Mouse (Mus musculus) CD8-positive naive resting alpha-beta T cell, adult 2 months (primary cell): ENCODE measurements around the gene Vamp1.

Experiments used
- DNase-seq, 2 experiments: peaks; one replicate each; pipeline ENCODE4 v3.0.0; 2022; ENCODE audit warnings: low read depth in 2 of 2, low spot score in 2 of 2

The Vamp1 gene

DNA sequence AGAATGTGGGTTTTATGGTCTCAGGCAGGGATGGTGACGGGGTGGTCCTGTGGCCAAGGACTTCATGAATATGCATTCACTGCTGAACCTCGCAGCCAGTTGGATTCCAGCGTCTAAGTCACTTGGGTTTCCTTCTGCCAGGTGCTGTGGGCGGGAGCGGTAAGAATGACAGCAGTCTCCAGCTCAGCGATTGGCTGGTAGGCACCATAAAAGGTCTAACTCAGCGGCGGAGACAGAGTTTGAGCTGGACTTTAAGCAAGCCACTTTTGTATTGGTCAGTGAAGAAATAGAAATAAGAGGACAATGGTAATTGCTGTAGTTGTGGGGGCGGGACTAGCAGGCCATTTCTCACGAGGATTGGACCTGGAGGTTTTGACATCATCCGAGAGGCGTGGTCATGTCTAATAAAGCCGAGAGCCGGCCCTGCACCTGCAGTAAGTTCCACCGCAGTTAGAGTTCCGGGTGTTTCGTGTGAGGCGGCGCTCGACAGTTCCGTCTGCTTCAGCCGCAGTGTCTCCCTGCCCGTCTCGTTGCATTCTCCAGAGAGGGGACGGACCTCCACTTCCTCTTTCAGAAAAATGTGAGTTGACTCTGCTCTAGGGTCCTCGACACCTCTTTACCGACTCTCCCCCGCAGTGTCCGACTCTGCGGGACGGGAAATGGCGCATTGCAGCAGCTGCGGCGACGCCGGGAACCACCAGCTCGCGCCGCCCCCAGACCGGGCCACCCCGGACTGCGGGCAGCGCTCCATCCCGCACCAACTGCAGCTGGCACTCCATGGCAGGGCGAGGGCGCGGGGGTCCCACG lies at the start of gene Vamp1:
Gene Vamp1 (plus strand): TSS at position 404 of the 807 bp plus-strand sequence.
- peak; percentile 81 to 86 for DNase-seq

DNA sequence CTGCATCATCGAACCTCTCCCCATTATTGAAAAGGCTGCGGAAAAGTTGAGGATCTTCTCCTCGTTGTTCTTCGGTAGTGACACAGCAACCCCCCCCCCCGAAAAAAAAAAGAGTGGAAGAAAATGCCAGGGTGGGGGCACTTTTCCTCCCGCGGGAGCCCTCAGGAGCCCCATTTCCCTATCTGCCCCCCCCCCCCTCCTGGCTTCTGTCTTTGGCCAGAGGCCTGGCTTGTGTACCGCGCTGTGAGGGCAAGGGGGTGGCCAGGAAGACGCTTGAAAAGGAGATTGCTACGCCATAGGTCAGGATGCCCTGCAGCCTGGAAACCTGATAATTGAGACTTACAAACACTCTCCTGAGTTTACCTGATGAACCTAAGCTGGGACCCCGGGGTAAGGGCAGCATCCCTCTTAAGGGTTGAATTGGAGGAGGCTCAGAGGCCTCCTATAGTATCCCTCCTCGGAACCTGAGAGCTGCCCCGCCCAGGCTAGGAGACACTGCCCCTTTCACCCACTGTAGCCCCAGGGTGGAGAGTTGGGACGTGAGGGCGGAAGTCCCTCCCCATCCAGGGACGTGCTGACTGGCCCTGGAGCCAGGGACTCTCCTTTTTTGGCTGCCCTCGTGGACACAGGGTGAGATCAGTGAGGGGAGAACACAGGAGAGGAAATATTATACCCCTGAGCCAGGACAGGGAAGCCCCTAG lies 49.1 kb upstream of the Vamp1 start, which contains the start of gene Gapdh:
Gene Gapdh (minus strand): TSS at position 417 of the 701 bp plus-strand sequence.
- DNase-seq: no peak

- no peak for DNase-seq
Measured at GRCm38 (mm10) chr6:125166861-125167650, 48.3 kb upstream of the Vamp1 start.

DNA sequence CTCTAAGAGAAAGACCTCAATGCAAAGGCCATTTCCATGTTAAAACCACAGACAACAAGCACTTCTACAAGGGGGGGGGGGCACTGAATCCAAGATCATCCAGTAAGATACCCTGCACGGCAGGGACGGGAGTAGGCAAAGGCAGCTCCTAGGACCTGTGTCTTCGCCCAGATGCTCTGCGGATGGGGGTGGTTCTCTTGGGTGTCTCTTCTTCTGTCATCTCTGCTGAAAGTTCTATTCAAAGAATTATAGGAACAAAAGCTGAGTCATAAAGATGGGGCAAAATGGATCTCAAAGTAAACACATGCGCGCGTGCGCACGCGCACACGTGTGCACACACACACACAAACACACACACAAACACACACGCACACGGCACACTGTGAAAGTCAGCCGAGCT lies 47.3 kb upstream of the Vamp1 start:
- DNase-seq: no peak

DNA sequence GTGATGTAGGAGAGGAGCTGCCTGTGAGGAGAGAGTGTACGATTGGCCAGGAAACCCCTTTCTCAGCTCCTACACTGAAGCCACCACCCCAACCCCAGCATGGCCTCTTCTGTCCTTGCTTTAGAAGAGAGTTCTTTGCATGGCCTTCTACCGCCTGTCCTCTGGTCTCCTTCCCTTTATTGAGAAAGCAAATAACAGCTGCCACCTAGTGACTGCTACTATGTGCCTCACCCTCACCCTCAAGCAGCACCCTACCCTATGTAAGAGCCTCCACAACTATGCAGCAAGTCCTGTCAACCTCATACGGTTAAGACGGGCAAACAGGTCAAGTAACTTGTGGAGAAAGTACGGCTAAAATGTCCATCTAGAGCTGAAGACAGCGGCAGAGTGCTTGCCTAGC lies 45.2 kb upstream of the Vamp1 start:
- no peak for DNase-seq

GRCm38 (mm10) chr6:125172474-125172873 lies 42.9 kb upstream of the Vamp1 start:
- no peak for DNase-seq

DNA sequence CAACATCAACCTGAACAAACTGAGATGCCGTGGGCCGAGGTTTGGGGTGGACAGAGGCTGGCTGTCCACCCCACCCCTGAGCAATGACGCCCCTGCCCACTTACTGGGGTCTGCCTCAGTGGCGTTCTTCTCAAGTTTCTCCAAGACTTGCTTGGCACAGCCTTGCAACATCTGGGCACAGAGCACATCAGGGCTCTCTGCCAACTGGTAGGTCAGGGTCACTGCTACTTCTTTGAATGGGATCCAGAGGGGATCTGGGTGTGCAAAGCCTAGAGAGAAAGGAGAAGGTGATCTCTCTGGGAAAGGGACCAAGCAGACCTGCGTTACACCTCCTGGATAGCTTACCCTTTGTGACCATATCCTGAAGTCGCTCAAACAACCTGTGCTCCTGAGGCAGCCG lies 42.1 kb upstream of the Vamp1 start:
- DNase-seq: no peak

GRCm38 (mm10) chr6:125175469-125175868 lies 39.9 kb upstream of the Vamp1 start:
- no peak for DNase-seq

DNA sequence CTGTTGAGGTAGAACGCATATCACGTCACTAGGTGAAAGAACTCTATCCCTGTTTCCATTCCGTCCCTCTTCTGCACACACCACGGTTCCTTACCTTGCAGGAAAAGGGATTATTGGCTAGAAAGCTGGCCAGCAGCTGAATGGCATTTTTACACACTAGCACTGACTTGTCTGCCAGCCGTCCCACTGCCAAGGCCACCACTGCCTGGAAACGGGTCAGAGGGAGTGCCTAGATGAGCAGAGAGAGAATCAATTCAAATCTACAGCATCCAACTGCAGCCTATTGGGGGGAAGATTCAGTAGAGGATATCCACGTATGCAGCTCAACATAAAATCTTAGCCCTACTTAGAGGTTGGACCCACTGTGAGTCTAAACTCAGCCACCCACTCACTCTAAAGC lies 35.8 kb upstream of the Vamp1 start:
- no peak for DNase-seq

GRCm38 (mm10) chr6:125182133-125182532 lies 33.2 kb upstream of the Vamp1 start:
- DNase-seq: no peak

DNA sequence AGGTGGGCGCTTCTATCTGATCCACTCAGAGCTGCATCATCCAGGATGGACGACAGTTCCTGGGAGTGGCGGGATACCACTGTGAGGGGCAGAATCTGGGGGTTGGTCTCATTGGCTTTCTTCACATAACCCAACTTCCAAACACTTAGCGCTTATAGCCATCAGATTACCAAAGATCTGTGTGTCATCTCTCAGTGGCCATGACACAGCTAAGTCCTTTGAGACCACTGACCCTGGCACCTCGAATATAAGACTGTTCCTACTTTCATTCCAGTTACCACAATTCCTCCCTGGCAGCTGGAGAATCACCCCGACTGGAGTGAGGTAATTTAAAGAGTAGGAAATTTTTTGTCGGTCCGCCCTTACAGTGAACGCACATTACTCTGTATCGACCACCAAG lies 29.1 kb upstream of the Vamp1 start:
- no peak for DNase-seq

GRCm38 (mm10) chr6:125190816-125191215 lies 24.5 kb upstream of the Vamp1 start:
- no peak for DNase-seq

DNA sequence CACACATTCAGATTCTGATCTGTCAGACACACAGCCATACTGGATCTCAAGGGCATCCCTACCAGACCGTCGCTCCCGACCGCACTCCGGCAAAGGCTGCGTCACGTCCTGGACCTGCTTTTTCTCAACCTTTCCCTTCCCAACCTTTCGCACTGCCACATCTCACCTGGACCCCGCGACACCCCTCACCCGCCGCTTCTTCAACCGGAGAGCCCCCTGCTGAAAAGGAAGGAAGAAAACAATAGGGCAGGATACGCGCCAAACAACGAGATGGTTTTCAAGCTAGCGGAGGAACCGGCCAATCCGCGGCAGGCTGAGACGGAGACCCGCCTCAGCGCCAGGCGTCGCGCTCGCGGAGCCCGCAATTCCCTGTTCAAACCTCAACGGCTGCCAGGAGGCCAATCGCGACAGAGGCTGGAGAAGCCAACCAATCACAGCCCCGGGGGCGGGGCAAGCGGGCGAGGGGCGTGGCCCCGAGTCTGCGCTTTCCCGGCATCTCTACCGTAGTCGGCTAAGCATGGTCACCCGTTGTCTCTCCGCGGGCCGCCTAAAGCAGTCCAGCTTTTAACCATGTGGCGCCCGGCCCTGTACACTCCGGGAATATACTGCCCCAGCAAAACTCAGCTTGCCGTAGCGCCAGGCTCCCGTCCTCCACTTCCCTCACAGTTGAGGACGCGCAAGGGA lies 23.9 kb upstream of the Vamp1 start, which contains the start of the genes Ncapd2 and Mrpl51:
Gene Ncapd2 (minus strand): TSS at position 370 of the 684 bp plus-strand sequence.
Gene Mrpl51 (plus strand): TSS at position 470 of the 684 bp plus-strand sequence.
- peak; percentile 94 to 96 for DNase-seq

DNA sequence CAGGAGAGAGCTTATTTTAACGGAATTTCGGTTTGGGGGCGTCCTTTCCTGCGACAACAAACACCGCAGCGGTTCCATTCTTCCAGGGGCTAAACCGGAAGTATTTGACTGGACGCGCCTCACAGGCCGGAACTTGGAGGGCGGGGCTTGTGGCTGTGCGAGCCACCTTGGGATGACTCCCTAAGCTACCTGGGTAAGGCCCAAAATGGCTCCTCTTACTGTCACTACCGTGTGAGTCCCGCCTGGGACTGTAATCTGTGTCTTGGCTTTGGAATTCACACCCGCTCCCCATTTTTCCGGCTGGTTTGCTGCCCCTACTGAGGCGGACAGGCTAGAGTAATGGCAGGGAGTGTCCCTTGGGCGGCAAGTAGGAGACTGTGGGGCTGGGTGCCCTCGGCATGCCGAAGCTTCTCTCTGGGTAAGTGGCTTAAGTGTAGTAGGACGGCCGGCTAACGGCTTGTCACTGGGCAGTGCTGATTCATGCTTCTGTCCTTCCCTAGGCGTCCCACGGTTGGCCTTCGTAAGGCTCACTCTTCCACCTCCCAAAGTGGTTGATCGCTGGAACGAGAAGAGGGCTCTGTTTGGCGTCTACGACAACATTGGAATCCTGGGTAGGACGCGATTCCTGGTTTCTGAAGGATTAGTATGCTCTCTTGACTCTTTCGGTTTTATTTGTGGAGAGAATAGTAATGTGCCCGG lies 23.2 kb upstream of the Vamp1 start:
- peak; percentile 67 to 79 for DNase-seq

GRCm38 (mm10) chr6:125192841-125193240 lies 22.5 kb upstream of the Vamp1 start:
- no peak for DNase-seq

DNA sequence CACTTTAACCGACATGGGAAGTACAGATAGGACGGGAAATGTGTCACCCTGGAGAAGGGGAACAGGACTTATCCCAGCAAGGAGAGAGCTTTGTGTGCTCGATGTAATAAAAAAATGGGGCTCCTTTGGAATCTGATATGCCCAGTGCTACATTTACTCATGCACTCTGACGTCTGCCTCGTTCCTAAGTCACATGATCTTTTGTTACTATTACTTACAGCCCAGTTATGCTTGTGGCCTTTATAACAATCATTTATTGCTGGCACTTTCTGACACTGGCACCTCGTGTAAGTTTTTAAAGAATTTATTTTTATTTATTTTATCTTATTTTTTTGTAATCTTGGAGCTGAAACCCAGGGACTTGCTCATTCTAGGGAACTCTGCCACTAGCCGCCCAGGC lies 22.0 kb upstream of the Vamp1 start:
- DNase-seq: no peak

DNA sequence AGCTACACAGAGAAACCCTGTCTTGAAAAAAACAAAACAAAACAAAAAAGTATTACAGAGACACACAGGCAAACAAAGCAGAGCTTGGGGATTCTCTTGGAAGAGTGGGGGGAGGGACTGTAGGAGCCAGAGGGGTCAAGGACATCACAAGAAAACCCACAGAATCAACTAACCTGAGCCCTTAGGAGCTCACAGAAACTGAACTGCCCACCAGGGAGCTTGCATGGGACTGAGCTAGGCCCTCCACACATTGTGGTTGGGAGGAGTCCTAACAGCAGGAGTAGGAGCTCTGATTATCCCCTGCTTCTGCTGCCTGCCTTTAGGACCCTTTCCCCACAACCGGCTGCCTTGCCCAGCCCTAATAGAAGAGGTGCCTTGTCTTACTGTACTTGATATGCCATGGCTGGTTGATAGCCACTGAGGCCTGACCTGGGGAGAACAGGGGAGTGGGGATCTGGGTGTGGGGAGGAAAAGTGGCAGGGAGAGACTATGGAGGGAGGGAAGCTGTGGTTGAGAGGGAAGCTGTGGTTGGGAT lies 19.7 kb upstream of the Vamp1 start:
- DNase-seq: no peak

- no peak for DNase-seq
Measured at GRCm38 (mm10) chr6:125196301-125196700, 19.1 kb upstream of the Vamp1 start.

DNA sequence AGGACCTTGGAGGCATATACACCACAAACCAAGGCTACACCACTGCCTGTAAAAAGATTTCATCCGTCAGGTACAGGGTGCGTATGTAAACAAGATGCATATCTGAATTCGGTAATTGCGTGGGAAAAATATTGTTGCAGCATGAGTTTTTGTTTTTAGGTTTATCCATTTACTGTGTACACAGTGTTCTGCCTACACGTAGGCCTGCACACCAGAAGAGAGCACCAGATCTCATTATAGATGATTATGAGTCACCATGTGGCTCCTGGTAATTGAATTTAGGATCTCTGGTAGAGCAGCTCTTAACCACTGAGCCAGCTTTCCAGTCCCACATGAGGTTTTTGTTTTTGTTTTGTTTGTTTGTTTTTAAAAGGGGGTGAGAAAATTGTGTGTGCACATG lies 18.2 kb upstream of the Vamp1 start:
- no peak for DNase-seq

- DNase-seq: no peak
Measured at GRCm38 (mm10) chr6:125210436-125210835, 4.9 kb upstream of the Vamp1 start.
